Mouse (Mus musculus): Measurements from ENCODE around the gene Mgll.

DNA sequence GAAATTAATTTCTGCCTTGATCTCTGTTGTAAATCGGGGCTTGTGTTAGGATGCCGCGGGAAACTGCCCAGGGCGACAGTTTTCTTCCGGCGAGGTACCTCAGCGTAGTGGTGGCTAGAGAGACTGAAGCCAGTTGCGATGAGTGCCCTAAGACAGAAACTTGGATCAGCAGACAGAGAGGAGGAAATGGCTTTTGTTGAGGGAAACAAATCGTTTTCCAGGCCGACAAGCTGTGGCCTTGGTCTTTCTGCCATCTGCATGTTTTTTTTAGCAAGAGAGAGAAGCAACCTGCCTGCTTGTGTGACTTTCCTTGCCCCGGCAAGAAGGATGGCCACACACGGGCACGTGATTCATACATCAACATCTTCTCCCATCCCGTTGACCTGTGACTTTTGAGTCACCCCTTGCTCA is 70.4 kb downstream of the Mgll start:
- TF ChIP-seq GATA1 (IDR thresholded peaks at IDR 0.05; ENCODE audit: low read length) (no peak), TAL1 (IDR thresholded peaks at IDR 0.05; ENCODE audit: low read length) (no peak)

All from erythroblast, embryonic 14.5 days (primary cell).